Mouse (Mus musculus): Measurements from ENCODE around the gene Hmcn2. TPM values are rescaled to one million over a fixed set of nuclear protein-coding genes. Genes with fewer than 3 reads are reported as not detected.

Gene Hmcn2
- polyA plus RNA-seq (2012; rRNA removed) = 0.56 and 0.70 TPM in 2 replicates
- 0.12 and 0.23 TPM in 2 replicates for polyA plus RNA-seq (2014; fragmentation: Nextera tagmentation; extraction: Ambion mirVana)

DNA sequence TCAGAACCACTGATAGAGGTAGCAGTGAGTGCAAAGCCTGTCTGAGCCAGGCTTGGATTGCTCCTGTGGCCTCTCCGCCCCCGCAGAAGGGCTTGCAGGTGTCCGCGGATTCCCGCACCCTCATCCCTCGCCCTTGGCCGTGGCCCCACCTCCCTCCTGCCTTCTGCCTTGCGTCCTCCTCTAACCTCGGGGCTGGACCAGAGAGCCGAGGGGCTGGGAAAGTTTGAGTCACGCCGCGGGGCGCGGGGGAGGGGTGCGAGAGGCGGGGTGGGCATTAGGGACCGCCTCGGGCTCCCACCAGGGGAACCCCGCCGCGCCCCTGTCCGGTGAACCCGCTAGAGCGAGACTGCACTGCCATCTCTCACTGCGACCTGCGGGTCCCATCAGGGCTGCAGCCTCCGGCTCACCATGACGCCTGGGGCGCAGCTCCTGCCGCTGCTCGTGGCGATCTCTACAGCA lies at the start of gene Hmcn2:
Hmcn2 (plus strand) TSS at position 409 of the 459 bp plus-strand sequence.
- no peaks in the 10 kb centered on the region for H3K36me3 ChIP-seq (ENCODE audit: control insufficient read depth, insufficient read depth, low read length)
- H3K27me3 ChIP-seq (ENCODE audit: control insufficient read depth, insufficient read depth, low read length) = peaks cover 51% of the 10 kb centered on the region
- H3K9ac ChIP-seq (ENCODE audit: low read depth, low read length, severe bottlenecking) = peak within 1 kb of the TSS; percentile 21; the same call in 1 of the 2 replicates
- H3K27ac ChIP-seq (replicated peaks; ENCODE audit: low read depth, low read length) = no peak within 1 kb of the TSS
- TF ChIP-seq POLR2A (IDR thresholded peaks at IDR 0.05; ENCODE audit: borderline replicate concordance, extremely low read depth, insufficient read depth, insufficient read length) = no peak
- H3K4me2 ChIP-seq (replicated peaks; ENCODE audit: low read depth, low read length, severe bottlenecking) = peak within 1 kb of the TSS; percentile 22
- WGBS = 0% methylated on average over 20 of the region's 33 CpGs
- peak within 1 kb of the TSS; percentile 23 for H3K4me3 ChIP-seq (replicated peaks; ENCODE audit: low read length)
- H3K4me1 ChIP-seq (ENCODE audit: control insufficient read depth, insufficient read depth, low read length) = no peaks in the 10 kb centered on the region
- H3K9me3 ChIP-seq (ENCODE audit: control insufficient read depth, low read length) = no peaks in the 10 kb centered on the region
- DNase-seq (ENCODE audit: low spot score) (no peak), ATAC-seq (ENCODE audit: low FRiP score, low read depth) (no peak)

DNA sequence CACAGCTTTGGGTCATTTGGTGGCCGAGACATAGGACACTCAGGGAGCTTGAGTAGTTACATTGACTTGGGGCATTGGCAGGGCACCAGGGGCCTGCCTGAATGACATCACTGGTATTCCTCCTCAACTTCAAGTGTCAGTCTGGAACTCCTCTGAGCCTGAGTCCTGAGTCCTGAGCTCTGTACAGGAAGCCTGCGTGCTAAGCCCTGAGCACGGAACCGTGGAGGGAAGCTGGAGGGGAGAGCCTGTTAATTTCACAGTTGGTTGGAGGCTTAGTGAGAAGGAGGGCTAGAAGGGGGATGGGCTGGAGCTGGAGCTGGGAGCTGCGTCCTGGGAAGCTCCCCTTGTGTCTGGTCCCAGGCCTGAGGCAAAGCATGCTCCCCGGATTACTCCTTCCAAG lies 46.8 kb upstream of the Hmcn2 start:
- Histone ChIP-seq H3K4me1 (ENCODE audit: control insufficient read depth, insufficient read depth, low read length) (peaks cover 22% of the 10 kb centered on the region), H3K9ac (ENCODE audit: low read depth, low read length, severe bottlenecking) (no peak overlapping the region)

DNA sequence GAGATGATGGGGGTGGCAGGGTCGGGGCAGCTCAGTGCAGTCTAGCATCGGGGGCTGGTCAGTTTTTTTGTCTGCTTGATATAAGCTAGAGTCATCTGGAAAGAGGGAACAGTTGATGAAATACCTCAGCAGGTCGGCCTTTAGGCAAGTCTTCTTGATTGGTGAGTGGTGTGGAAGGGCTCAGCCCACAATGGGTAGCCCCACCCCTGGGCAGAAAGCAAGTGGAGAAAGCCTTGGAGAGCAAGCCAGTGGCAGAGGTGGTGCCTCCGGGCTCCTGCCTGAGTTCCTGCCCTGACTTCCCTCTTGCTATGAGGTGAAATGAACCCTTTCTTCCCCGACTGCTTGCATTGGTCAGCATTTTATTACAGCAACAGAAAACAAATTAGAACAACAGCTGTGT lies 45.6 kb upstream of the Hmcn2 start:
- TF ChIP-seq POLR2A (IDR thresholded peaks at IDR 0.05; ENCODE audit: borderline replicate concordance, extremely low read depth, insufficient read depth, insufficient read length) = no peak
- DNase-seq (ENCODE audit: low spot score) (no peak), ATAC-seq (ENCODE audit: low FRiP score, low read depth) (no peak)
- no peak overlapping the region for H3K27ac ChIP-seq (replicated peaks; ENCODE audit: low read depth, low read length)
- WGBS = 39% methylated on average over 5 of the region's 5 CpGs
- peaks cover 14% of the 10 kb centered on the region for H3K4me1 ChIP-seq (ENCODE audit: control insufficient read depth, insufficient read depth, low read length)
- no peak overlapping the region for H3K4me3 ChIP-seq (replicated peaks; ENCODE audit: low read length)
- H3K9ac ChIP-seq (ENCODE audit: low read depth, low read length, severe bottlenecking) = no peak overlapping the region
- peaks cover 4% of the 10 kb centered on the region; the same call in 1 of the 2 replicates for H3K36me3 ChIP-seq (ENCODE audit: control insufficient read depth, insufficient read depth, low read length)
- no peaks in the 10 kb centered on the region for H3K27me3 ChIP-seq (ENCODE audit: control insufficient read depth, insufficient read depth, low read length)
- no peak overlapping the region for H3K4me2 ChIP-seq (replicated peaks; ENCODE audit: low read depth, low read length, severe bottlenecking)
- no peaks in the 10 kb centered on the region for H3K9me3 ChIP-seq (ENCODE audit: control insufficient read depth, low read length)

More for the DNA sequence above, 46.8 kb upstream of the Hmcn2 start:
- no peak for DNase-seq (ENCODE audit: low spot score)
- no peak overlapping the region for H3K4me2 ChIP-seq (replicated peaks; ENCODE audit: low read depth, low read length, severe bottlenecking)
- WGBS = 48% methylated on average over 5 of the region's 6 CpGs
- H3K9me3 ChIP-seq (ENCODE audit: control insufficient read depth, low read length) = no peaks in the 10 kb centered on the region
- H3K27me3 ChIP-seq (ENCODE audit: control insufficient read depth, insufficient read depth, low read length) = no peaks in the 10 kb centered on the region
- TF ChIP-seq POLR2A (IDR thresholded peaks at IDR 0.05; ENCODE audit: borderline replicate concordance, extremely low read depth, insufficient read depth, insufficient read length) = no peak
- no peak for ATAC-seq (ENCODE audit: low FRiP score, low read depth)
- no peak overlapping the region for H3K4me3 ChIP-seq (replicated peaks; ENCODE audit: low read length)
- H3K27ac ChIP-seq (replicated peaks; ENCODE audit: low read depth, low read length) = no peak overlapping the region
- peaks cover 4% of the 10 kb centered on the region; the same call in 1 of the 2 replicates for H3K36me3 ChIP-seq (ENCODE audit: control insufficient read depth, insufficient read depth, low read length)

DNA sequence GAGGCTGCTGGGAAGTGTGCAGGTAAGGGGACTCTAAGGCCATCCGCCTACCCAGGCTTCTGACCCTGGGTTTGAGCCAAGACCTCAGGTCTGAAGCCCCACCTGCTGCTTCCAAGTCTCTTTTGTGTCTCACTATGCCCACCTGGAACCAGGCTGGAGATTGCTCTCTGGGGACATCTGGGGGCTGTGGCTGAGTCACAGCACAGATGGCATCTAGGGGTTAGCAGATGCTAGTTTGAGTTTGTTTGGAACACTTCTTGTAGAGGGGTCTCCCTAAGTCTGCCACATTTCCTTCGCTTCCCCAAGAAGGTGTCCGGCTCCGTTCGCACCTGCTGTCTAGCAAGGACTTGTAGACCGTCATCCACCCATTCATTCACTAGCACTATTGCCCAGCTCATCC lies 45.0 kb upstream of the Hmcn2 start:
- Histone ChIP-seq H3K4me3 (replicated peaks; ENCODE audit: low read length) (no peak overlapping the region), H3K9ac (ENCODE audit: low read depth, low read length, severe bottlenecking) (no peak overlapping the region), H3K4me1 (ENCODE audit: control insufficient read depth, insufficient read depth, low read length) (peaks cover 9% of the 10 kb centered on the region; the same call in 1 of the 2 replicates), H3K4me2 (replicated peaks; ENCODE audit: low read depth, low read length, severe bottlenecking) (no peak overlapping the region), H3K27ac (replicated peaks; ENCODE audit: low read depth, low read length) (no peak overlapping the region), H3K27me3 (ENCODE audit: control insufficient read depth, insufficient read depth, low read length) (no peaks in the 10 kb centered on the region), H3K36me3 (ENCODE audit: control insufficient read depth, insufficient read depth, low read length) (peaks cover 4% of the 10 kb centered on the region; the same call in 1 of the 2 replicates), H3K9me3 (ENCODE audit: control insufficient read depth, low read length) (no peaks in the 10 kb centered on the region)
- WGBS = 89% methylated on average over 6 of the region's 6 CpGs
- ATAC-seq (ENCODE audit: low FRiP score, low read depth) (no peak), DNase-seq (ENCODE audit: low spot score) (no peak)
- no peak for TF ChIP-seq POLR2A (IDR thresholded peaks at IDR 0.05; ENCODE audit: borderline replicate concordance, extremely low read depth, insufficient read depth, insufficient read length)

DNA sequence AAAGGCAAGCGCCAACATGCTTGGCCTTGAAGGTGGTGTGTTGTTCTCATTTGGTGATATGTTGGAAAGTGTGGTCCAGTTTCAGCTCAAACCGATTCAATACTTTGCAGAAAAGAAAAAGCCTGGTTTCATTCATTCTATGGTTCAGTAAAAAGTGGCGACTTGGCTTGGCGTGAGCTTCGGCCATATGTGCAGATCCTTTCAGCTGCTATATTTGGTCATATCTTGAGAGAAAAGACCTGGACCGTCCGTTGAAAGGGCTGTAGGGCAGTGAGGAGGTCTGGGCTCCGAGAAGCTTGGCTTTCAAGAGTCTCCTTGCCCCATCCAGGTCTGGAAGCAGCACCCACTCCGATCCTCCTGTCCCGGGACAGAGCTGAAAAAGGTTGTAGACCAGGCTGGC lies 44.4 kb upstream of the Hmcn2 start:
- Histone ChIP-seq H3K27ac (replicated peaks; ENCODE audit: low read depth, low read length) (no peak overlapping the region), H3K9ac (ENCODE audit: low read depth, low read length, severe bottlenecking) (no peak overlapping the region), H3K9me3 (ENCODE audit: control insufficient read depth, low read length) (no peaks in the 10 kb centered on the region), H3K36me3 (ENCODE audit: control insufficient read depth, insufficient read depth, low read length) (peaks cover 4% of the 10 kb centered on the region; the same call in 1 of the 2 replicates), H3K4me2 (replicated peaks; ENCODE audit: low read depth, low read length, severe bottlenecking) (no peak overlapping the region), H3K27me3 (ENCODE audit: control insufficient read depth, insufficient read depth, low read length) (no peaks in the 10 kb centered on the region), H3K4me1 (ENCODE audit: control insufficient read depth, insufficient read depth, low read length) (0 out of 2 replicates have a peak, but pooled peaks cover 4% of the 10 kb centered on the region), H3K4me3 (replicated peaks; ENCODE audit: low read length) (no peak overlapping the region)
- 96% methylated on average over 10 of the region's 10 CpGs for WGBS
- ATAC-seq (ENCODE audit: low FRiP score, low read depth) (no peak), DNase-seq (ENCODE audit: low spot score) (no peak)
- no peak for TF ChIP-seq POLR2A (IDR thresholded peaks at IDR 0.05; ENCODE audit: borderline replicate concordance, extremely low read depth, insufficient read depth, insufficient read length)

Data from limb, embryonic 14.5 days (tissue).